8 mouse cellular contexts compared by ENCODE assay signal in the genomic region with DNA sequence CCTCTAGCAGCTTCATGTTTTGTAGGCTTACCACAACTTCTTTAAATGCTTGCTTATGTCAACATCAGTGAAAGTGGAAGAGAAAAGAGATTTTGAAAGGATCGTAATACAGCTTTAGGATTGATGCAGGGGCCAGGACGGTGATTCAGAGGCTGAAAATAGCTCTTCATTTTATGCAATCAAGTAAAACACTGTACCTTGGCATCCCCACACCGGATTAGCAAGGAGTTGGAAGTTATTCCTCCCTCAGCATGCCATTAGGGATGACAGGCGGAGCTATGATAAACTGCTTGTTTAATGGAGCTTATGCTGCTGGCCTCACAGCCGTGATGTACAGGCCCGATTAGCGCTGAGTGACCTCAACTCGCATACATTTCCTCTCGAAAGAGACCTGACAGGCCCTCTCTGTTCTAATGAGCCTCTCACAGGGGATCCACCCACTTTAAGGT.
A peak's percentile ranks its signal among the peaks of the same experiment; 100 is the strongest.
DNase-seq lines count a peak whose midpoint lies in the region; ATAC-seq and TF ChIP-seq lines count a peak whose summit lies in the region.

No protein-coding gene starts in this region.

- WGBS in forebrain, embryonic 10.5 days, result 52% methylated on average over 9 of the region's 9 CpGs
- WGBS in forebrain, postnatal 0 days, result 15% methylated on average over 9 of the region's 9 CpGs
- WGBS in heart, embryonic 15.5 days, result 20% methylated on average over 9 of the region's 9 CpGs
- WGBS in thymus, adult 2 months, result 81% methylated on average over 9 of the region's 9 CpGs

- H3K9ac ChIP-seq in forebrain, postnatal 0 days, result no peak overlapping the region
- no peak overlapping the region for H3K9ac ChIP-seq in heart, embryonic 15.5 days

- H3K27me3 ChIP-seq in forebrain, embryonic 10.5 days (ENCODE audit: poor library complexity, severe bottlenecking), result no peaks in the 10 kb centered on the region
- no peaks in the 10 kb centered on the region for H3K27me3 ChIP-seq in forebrain, postnatal 0 days (ENCODE audit: insufficient read depth, low read length)
- H3K27me3 ChIP-seq in heart, embryonic 15.5 days, result no peaks in the 10 kb centered on the region
- H3K27me3 ChIP-seq in thymus, adult 2 months (ENCODE audit: control insufficient read depth, insufficient read depth, low read length), result no peaks in the 10 kb centered on the region

- no peak for TF ChIP-seq CTCF in forebrain, postnatal 0 days (IDR thresholded peaks at IDR 0.05; ENCODE audit: low read depth)
- no peak for TF ChIP-seq CTCF in thymus, adult 2 months (IDR thresholded peaks at IDR 0.05; ENCODE audit: borderline replicate concordance, control insufficient read depth, extremely low read depth, insufficient read depth, low read length, poor library complexity)

- H3K36me3 ChIP-seq in forebrain, embryonic 10.5 days (replicated peaks), result no peaks in the 10 kb centered on the region
- H3K36me3 ChIP-seq in forebrain, postnatal 0 days (ENCODE audit: insufficient read depth), result no peaks in the 10 kb centered on the region
- no peaks in the 10 kb centered on the region for H3K36me3 ChIP-seq in heart, embryonic 15.5 days
- H3K36me3 ChIP-seq in thymus, adult 2 months (ENCODE audit: control insufficient read depth, insufficient read depth, low read length), result no peaks in the 10 kb centered on the region

- H3K4me2 ChIP-seq in forebrain, postnatal 0 days (ENCODE audit: low read depth), result no peak overlapping the region
- H3K4me2 ChIP-seq in heart, embryonic 15.5 days, result no peak overlapping the region

- no peak overlapping the region for H3K4me3 ChIP-seq in forebrain, embryonic 10.5 days
- no peak overlapping the region for H3K4me3 ChIP-seq in forebrain, postnatal 0 days (ENCODE audit: low read depth, low read length)
- no peak overlapping the region for H3K4me3 ChIP-seq in heart, embryonic 15.5 days
- H3K4me3 ChIP-seq in thymus, adult 2 months (ENCODE audit: control insufficient read depth, insufficient read depth, low read length), result no peak overlapping the region

- no peak for ATAC-seq in forebrain, postnatal 0 days
- peak; percentile 53 for ATAC-seq in heart, embryonic 15.5 days (replicated peaks; ENCODE audit: insufficient number of reproducible peaks, insufficient read depth, low FRiP score, low read depth)

- 0 out of 2 replicates have a peak overlapping the region, but pooled peaks have one; percentile 80 for H3K27ac ChIP-seq in forebrain, embryonic 10.5 days
- H3K27ac ChIP-seq in forebrain, postnatal 0 days (ENCODE audit: low read depth, low read length), result no peak overlapping the region
- peak overlapping the region; percentile 67 for H3K27ac ChIP-seq in heart, embryonic 15.5 days
- H3K27ac ChIP-seq in thymus, adult 2 months (ENCODE audit: control insufficient read depth, insufficient read depth, low read length), result no peak overlapping the region

- no peak for DNase-seq in forebrain, embryonic 10.5 days (ENCODE audit: extremely low spot score, low spot score)
- no peak for DNase-seq in forebrain, postnatal 0 days
- peak; percentile 37 for DNase-seq in A20 (ENCODE audit: low read depth, low spot score)
- peak; percentile 74 for DNase-seq in cerebellum, postnatal 25 days
- DNase-seq in lung, postnatal 36 days, result peak; percentile 51
- DNase-seq in thymus, adult 2 months, result no peak
- DNase-seq in right cerebral cortex, postnatal 14 days, result no peak

- no peak for TF ChIP-seq POLR2A in thymus, adult 2 months (IDR thresholded peaks at IDR 0.05; ENCODE audit: control insufficient read depth, extremely low read depth, insufficient read depth, low read length, poor library complexity)

- H3K4me1 ChIP-seq in forebrain, embryonic 10.5 days, result peaks cover 24% of the 10 kb centered on the region
- peaks cover 22% of the 10 kb centered on the region for H3K4me1 ChIP-seq in forebrain, postnatal 0 days (ENCODE audit: insufficient read depth)
- peaks cover 35% of the 10 kb centered on the region for H3K4me1 ChIP-seq in heart, embryonic 15.5 days (replicated peaks)
- H3K4me1 ChIP-seq in thymus, adult 2 months (replicated peaks; ENCODE audit: control insufficient read depth, insufficient read depth, low read length), result peaks cover 26% of the 10 kb centered on the region

- no peaks in the 10 kb centered on the region for H3K9me3 ChIP-seq in forebrain, embryonic 10.5 days
- no peaks in the 10 kb centered on the region for H3K9me3 ChIP-seq in forebrain, postnatal 0 days (ENCODE audit: low read length)
- no peaks in the 10 kb centered on the region for H3K9me3 ChIP-seq in heart, embryonic 15.5 days (replicated peaks)

Comparison
In these comparisons a context has a peak if more than half of its experiments do, and no peak if none do; other contexts are left out.
1. H3K27ac ChIP-seq: peak in forebrain, embryonic 10.5 days (single experiment) and heart, embryonic 15.5 days (single experiment); none in forebrain, postnatal 0 days (single experiment) and thymus, adult 2 months (single experiment).
2. DNase-seq: peak in A20 (single experiment), cerebellum, postnatal 25 days (2 of 2) and lung, postnatal 36 days (single experiment); none in forebrain, embryonic 10.5 days (single experiment), forebrain, postnatal 0 days (single experiment), thymus, adult 2 months (single experiment) and right cerebral cortex, postnatal 14 days (single experiment).